Mouse (Mus musculus) adrenal gland, adult (tissue): Measurements from ENCODE around the gene Rab24.

ENCODE experiments used
- DNase-seq, 2 experiments: peaks; one replicate each; pipeline ENCODE4 v3.0.0; 2022 to 2023; ENCODE audit warnings: low spot score in 1 of 2; ENCODE audit not compliant: inconsistent age in 2 of 2

The Rab24 gene

GRCm38 (mm10) chr13:55329109-55329682 lies 7.5 kb upstream of the Rab24 start:
- DNase-seq, result peak; percentile 53 to 57

GRCm38 (mm10) chr13:55328641-55329040 lies 6.9 kb upstream of the Rab24 start:
- DNase-seq, result peak in 1 of 2 experiments; percentile 34

GRCm38 (mm10) chr13:55328171-55328570 lies 6.4 kb upstream of the Rab24 start:
- no peak for DNase-seq

DNA sequence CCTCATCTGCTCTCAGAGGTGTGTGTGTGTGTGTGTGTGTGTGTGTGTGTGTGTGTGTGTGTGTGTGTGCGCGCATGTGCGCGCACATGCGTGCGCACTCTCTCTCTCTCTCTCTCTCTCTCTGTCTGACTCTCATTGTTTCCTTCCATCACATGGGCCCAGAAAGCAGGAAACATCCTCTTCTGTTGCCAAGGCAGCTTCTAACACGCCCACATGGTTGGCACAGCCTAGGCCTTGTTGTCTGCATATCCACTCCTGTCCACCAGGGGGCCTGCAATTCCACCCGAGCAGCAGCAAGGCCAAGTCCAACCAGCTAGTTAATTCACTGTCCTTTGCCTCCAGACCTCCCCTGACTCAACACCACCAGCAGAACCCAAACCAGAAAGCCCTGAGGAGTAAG lies 5.9 kb upstream of the Rab24 start:
- peak; percentile 85 to 95 for DNase-seq

- DNase-seq, result peak in 1 of 2 experiments; percentile 54
Observed at GRCm38 (mm10) chr13:55327169-55327568, 5.4 kb upstream of the Rab24 start.

DNA sequence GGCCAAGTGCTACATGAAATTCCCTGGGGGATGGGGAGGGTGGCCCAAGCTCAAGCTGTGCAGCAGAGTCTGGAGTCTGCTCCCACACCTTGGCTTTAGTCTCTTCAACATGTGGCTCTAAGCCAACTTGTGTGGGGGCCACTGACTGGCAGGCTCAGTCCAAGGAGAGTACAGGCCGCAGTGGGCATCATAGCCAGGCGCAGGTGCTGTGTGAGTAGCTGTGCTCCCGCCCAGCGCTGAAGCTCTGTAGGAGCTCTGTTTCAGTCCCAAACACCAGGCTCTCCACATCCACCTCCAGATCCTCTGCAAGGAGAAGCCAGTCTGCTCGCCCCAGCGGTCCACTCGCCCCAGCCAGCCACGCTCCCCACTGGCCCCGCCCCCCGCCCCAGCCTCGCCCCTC lies 3.9 kb upstream of the Rab24 start:
- DNase-seq, result no peak

DNA sequence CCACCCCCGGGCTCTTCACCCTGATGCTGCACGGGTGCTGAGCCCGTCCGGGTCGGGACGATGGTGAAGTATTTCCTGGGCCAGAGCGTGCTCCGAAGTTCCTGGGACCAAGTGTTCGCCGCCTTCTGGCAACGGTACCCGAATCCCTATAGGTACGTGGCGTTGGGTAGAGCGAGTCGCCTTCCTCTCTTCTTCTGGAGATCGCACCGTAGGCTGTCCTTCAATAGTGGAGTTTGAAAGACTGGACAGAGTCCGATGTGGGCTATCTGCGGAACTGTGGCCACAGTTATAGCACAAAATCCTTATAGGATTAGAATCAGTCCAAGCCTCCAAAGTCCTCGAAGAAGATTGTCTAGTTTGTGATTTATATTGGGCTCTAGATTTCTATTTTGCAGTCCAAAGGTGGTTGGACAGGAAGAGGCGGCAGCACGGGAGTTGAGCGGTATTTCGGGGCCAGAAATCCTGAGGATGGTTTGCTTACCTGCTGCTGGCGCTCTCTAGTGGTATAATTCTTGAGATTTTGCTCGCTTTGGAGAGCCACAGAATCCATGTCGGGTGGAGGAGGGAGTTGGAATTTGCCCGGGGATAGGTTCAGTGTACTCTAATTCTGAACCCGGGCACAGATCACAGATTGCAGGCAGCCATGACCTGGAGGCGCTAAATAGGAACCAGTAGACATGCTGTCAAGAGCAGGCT lies 532 bp upstream of the Rab24 start:
- peak; percentile 40 to 80 for DNase-seq

DNA sequence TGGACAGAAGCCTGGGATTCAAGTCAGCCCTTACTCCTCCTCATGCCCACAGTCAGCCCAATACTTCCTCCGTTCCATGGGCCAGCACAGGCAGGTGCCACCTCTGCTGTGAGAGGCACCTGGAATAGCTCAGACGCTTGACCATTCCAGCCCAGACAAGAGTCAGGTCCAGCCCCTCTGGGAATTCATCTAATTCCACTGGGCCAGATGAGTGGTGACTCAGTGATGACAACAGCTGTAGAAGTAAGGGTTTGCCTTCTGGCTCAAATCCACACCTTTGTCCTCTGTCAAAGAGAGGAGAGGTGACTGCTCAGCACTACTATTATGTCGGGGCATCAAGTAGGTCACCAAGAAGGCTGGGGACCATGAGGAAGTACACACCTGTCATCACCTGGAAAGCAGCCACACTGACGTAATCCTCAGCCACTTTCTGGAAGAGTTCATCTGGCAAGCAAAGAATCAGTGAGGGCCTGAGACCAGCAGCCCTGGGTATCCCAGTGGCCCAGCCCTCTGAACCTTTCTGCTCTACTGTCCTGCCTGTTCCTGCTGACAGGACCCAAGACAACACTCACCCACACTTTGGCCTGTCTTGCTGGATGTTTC lies 1.7 kb downstream of the Rab24 start, which contains the start of gene Prelid1:
Prelid1 (plus strand) TSS at position 570 of the 603 bp plus-strand sequence.
- peak in 1 of 2 experiments; percentile 62 for DNase-seq

GRCm38 (mm10) chr13:55318351-55318750 lies 3.4 kb downstream of the Rab24 start:
- no peak for DNase-seq

GRCm38 (mm10) chr13:55314891-55315412 lies 6.8 kb downstream of the Rab24 start:
- DNase-seq, result no peak

- peak in 1 of 2 experiments; percentile 35 for DNase-seq
Observed at GRCm38 (mm10) chr13:55313051-55313450, 8.7 kb downstream of the Rab24 start.

- DNase-seq, result peak in 1 of 2 experiments; percentile 31
Observed at GRCm38 (mm10) chr13:55312028-55312630, 9.6 kb downstream of the Rab24 start.

DNA sequence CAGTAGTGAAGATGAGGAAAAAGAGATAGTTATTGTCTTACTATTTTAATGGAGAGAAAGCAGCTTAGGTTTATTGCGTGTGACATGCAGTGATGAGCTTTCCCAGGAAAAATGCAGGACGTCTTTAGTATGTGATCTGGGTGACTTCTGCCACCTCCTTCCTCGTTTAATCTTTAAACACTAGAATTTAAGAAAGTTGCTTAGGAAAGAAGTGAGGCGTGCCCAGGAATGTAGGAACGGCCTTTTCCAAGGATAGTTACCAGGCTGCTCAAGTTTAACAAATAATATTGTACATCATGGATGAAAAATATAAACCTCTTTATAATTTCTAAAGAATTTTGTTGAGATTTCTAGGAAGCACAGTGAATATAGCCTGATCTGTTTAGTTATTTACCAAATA lies 20.8 kb downstream of the Rab24 start:
- DNase-seq, result no peak

GRCm38 (mm10) chr13:55296760-55297159 lies 25.0 kb downstream of the Rab24 start:
- DNase-seq, result peak in 1 of 2 experiments; percentile 57

DNA sequence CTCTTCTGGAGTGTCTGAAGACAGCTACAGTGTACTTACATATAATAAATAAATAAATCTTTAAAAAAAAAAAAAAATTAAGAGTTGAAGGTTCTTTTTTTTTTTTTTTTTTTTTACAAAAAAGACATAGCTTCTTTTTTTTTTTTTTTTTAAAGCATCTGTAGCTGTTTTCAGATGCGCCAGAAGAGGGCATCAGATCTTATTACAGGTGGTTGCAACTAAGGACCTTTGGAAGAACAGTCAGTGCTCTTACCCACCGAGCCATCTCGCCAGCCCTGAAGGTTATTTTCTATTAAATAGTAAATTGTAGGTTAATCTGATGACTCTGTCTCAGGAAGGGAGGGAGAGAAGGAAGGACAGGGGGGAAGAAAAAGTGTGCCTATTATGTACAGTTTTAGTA lies 32.9 kb downstream of the Rab24 start:
- DNase-seq, result no peak

GRCm38 (mm10) chr13:55277646-55278045 lies 44.1 kb downstream of the Rab24 start:
- no peak for DNase-seq

- no peak for DNase-seq
Observed at GRCm38 (mm10) chr13:55277203-55277602, 44.5 kb downstream of the Rab24 start.
